Comparison of ENCODE assay signal across 16 mouse cellular contexts in genomic region chr5:133264976-133265375, GRCm38 (mm10).
DNase-seq lines count a peak whose midpoint lies in the region; ATAC-seq lines count a peak whose summit lies in the region.
"Had no signal": no experiment of that assay in that cellular context is flagged by ENCODE, and none has a peak within 500 bp of the region (broad histone marks: within the 10 kb centered on the region; RNA-seq: fewer than 3 reads in every experiment).

No protein-coding gene starts in this region.

- no peak overlapping the region for H3K4me3 ChIP-seq in embryonic facial prominence, embryonic 14.5 days (ENCODE audit: low read depth, low read length)
- no peak overlapping the region for H3K4me3 ChIP-seq in embryonic facial prominence, embryonic 10.5 days
- H3K4me3 ChIP-seq: hindbrain, embryonic 15.5 days; limb, embryonic 10.5 days; liver, embryonic 13.5 days; megakaryocyte, embryonic 14.5 days had no signal

- H3K4me1 ChIP-seq in embryonic facial prominence, embryonic 14.5 days (ENCODE audit: control insufficient read depth, insufficient read depth, low read length), result no peaks in the 10 kb centered on the region
- H3K4me1 ChIP-seq in embryonic facial prominence, embryonic 10.5 days, result no peaks in the 10 kb centered on the region
- H3K4me1 ChIP-seq: hindbrain, embryonic 15.5 days; limb, embryonic 10.5 days; liver, embryonic 13.5 days; megakaryocyte, embryonic 14.5 days had no signal

- DNase-seq in embryonic facial prominence, embryonic 14.5 days (ENCODE audit: low spot score), result peak; percentile 24
- no peak for DNase-seq in embryonic facial prominence, embryonic 10.5 days (ENCODE audit: low spot score)
- DNase-seq in layer of hippocampus, adult 18-20 months (ENCODE audit: low spot score in 2 of 2), result peak; percentile 9 to 39
- DNase-seq in layer of hippocampus, postnatal 36 days, result no peak
- peak; percentile 38 for DNase-seq in cerebellum, adult 9-11 months
- DNase-seq in telencephalon, adult 2 months (ENCODE audit: low read depth, low spot score), result peak; percentile 2
- no peak for DNase-seq in testis, postnatal 10 days (ENCODE audit: low spot score)
- DNase-seq: gastrocnemius, postnatal 25 days; heart, postnatal 10 days; kidney, adult 8-10 months; liver, embryonic 13.5 days; right cerebral cortex, postnatal 4 days; thymus, postnatal 14 days had no signal

- no peak overlapping the region for H3K9ac ChIP-seq in embryonic facial prominence, embryonic 14.5 days (ENCODE audit: low read depth, low read length)
- H3K9ac ChIP-seq: hindbrain, embryonic 15.5 days; liver, embryonic 13.5 days had no signal

- no peaks in the 10 kb centered on the region for H3K9me3 ChIP-seq in embryonic facial prominence, embryonic 14.5 days (ENCODE audit: control insufficient read depth, low read length)
- H3K9me3 ChIP-seq in embryonic facial prominence, embryonic 10.5 days, result no peaks in the 10 kb centered on the region
- H3K9me3 ChIP-seq: hindbrain, embryonic 15.5 days; limb, embryonic 10.5 days; liver, embryonic 13.5 days had no signal

- ATAC-seq in embryonic facial prominence, embryonic 14.5 days (ENCODE audit: low read depth), result no peak

- no peak overlapping the region for H3K4me2 ChIP-seq in embryonic facial prominence, embryonic 14.5 days (ENCODE audit: low read depth, low read length)
- H3K4me2 ChIP-seq: hindbrain, embryonic 15.5 days; liver, embryonic 13.5 days had no signal

- H3K36me3 ChIP-seq in embryonic facial prominence, embryonic 14.5 days (ENCODE audit: control insufficient read depth, insufficient read depth, low read length), result no peaks in the 10 kb centered on the region
- no peaks in the 10 kb centered on the region for H3K36me3 ChIP-seq in embryonic facial prominence, embryonic 10.5 days (replicated peaks)
- H3K36me3 ChIP-seq: hindbrain, embryonic 15.5 days; limb, embryonic 10.5 days; liver, embryonic 13.5 days had no signal

- no peaks in the 10 kb centered on the region for H3K27me3 ChIP-seq in embryonic facial prominence, embryonic 14.5 days (replicated peaks; ENCODE audit: control insufficient read depth, insufficient read depth, low read length)
- no peaks in the 10 kb centered on the region for H3K27me3 ChIP-seq in embryonic facial prominence, embryonic 10.5 days (replicated peaks; ENCODE audit: low read depth, poor library complexity, severe bottlenecking)
- H3K27me3 ChIP-seq: hindbrain, embryonic 15.5 days; liver, embryonic 13.5 days; megakaryocyte, embryonic 14.5 days had no signal

- no peak overlapping the region for H3K27ac ChIP-seq in embryonic facial prominence, embryonic 14.5 days (replicated peaks; ENCODE audit: low read depth, low read length)
- no peak overlapping the region for H3K27ac ChIP-seq in embryonic facial prominence, embryonic 10.5 days (replicated peaks)
- H3K27ac ChIP-seq: hindbrain, embryonic 15.5 days; limb, embryonic 10.5 days; liver, embryonic 13.5 days had no signal

- 61% methylated on average over 7 of the region's 7 CpGs for WGBS in embryonic facial prominence, embryonic 14.5 days
- 87% methylated on average over 7 of the region's 7 CpGs for WGBS in embryonic facial prominence, embryonic 10.5 days

Comparison
In these comparisons a context has a peak if more than half of its experiments do, and no peak if none do; other contexts are left out.
1. DNase-seq: peak in embryonic facial prominence, embryonic 14.5 days (single experiment), layer of hippocampus, adult 18-20 months (2 of 2), cerebellum, adult 9-11 months (single experiment) and telencephalon, adult 2 months (single experiment); none in embryonic facial prominence, embryonic 10.5 days (single experiment), layer of hippocampus, postnatal 36 days (0 of 2) and testis, postnatal 10 days (single experiment).